Mouse (Mus musculus) gastrocnemius, adult 2 months (tissue): ENCODE results near the gene Dnttip2. TPM values are rescaled to one million over a fixed set of nuclear protein-coding genes. Genes with fewer than 3 reads are reported as not detected.

Experiments used
- DNase-seq: peaks from one replicate; pipeline ENCODE4 v3.0.0; 2022
- H3K27ac ChIP-seq: fragments of 200-600 bp; 2 replicates; pipeline ENCODE4 v1.8.1; 2022; ENCODE audit warnings: mild to moderate bottlenecking
- H3K4me3 ChIP-seq: fragments of 200-600 bp; 2 replicates; pipeline ENCODE4 v1.8.1; 2022; ENCODE audit warnings: mild to moderate bottlenecking, moderate library complexity
- CTCF ChIP-seq: fragments of 200-600 bp; IDR thresholded peaks from 2 replicates; pipeline ENCODE4 v1.8.1; 2022; ENCODE audit warnings: antibody characterized with exemption, mild to moderate bottlenecking, moderate library complexity
- intact Hi-C: fragments of 180-260 bp; cut with DNase I; formaldehyde crosslinking; loops from one replicate; pipeline ENCODE4 v1.15.1; 2025
- microRNA-seq: library from miRNA; unstranded; fragments of <30 nt; microRNA quantifications from one replicate; pipeline ENCODE4 v1.2.0, GENCODE M21; 2021
- total RNA-seq, 2 experiments: library from RNA; stranded (reverse); gene quantifications; 2 replicates each; pipeline ENCODE4 v1.2.3; 2021

The Dnttip2 gene
- total RNA-seq, 2 experiments from 2014 or later: 24.9 to 33.9 TPM

DNA sequence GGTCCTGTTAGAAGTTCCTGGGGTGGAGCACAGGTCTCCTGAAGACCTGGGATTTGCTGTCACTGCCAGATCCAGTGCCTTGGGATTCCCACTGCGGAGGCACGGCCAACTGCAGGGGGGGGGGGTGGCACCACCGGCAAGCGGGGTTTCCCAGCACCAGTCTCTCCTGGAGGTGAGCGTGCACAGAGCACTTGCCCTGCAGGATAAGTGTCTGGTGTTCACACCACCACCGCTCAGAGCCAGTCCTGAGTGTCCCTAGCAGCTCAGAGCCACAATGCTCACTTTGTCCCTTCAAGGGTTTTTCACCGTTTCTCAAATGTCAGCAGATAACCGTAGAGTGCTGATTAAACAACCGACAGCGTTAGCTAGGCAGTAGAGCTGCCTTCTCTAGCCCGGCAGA lies 42.4 kb downstream of the Dnttip2 start:
- no peak for DNase-seq
- Histone ChIP-seq H3K4me3 (peak overlapping the region; percentile 34), H3K27ac (no peak overlapping the region; the same call in 1 of the 2 replicates)
- intact Hi-C loops: no loop called here
- no peak for TF ChIP-seq CTCF

DNA sequence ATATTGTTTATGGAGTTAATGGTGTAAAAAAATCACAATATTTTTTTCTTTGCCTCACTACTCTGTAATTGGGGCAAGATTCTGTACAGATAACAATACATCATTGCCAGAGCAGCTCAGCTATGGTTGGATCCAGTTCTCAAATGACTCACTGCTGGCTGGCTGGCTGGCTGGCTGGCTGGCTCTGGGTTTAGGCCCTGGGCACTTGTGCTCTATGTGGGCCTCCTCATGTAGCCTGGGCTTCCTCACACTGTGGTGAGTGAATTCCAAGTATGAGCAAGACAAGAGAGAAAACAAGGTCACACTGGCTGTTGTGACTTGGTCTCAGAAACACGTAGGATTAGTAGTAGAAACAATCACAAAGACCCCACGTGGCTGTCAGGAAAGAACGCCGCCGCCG lies 43.2 kb downstream of the Dnttip2 start:
- intact Hi-C loops: no loop called here
- peak; percentile 64 for DNase-seq
- no peak overlapping the region for H3K4me3 ChIP-seq
- no peak for TF ChIP-seq CTCF
- no peak overlapping the region for H3K27ac ChIP-seq

DNA sequence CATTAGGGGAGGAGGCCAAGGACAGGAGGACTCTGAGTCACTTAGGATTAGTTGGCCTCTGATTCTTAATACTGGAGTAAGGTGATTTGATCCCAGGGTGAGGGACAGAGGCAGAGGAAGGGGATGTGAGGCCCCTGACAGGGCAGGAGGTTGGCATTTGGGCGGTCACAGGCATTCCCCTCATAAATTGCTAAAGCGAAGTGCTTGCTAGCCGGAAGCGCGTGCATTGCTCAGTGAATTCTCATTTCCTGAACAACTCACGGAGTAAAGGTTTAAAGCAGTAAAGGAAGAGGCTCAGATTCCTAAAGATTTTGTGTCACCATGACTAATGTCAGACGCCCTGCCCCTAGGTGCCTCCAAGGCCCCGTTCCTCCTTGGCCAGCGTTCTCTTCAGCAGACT lies 48.0 kb downstream of the Dnttip2 start:
- Histone ChIP-seq H3K4me3 (no peak overlapping the region), H3K27ac (no peak overlapping the region)
- no peak for DNase-seq
- intact Hi-C loops: no loop called here
- no peak for TF ChIP-seq CTCF

DNA sequence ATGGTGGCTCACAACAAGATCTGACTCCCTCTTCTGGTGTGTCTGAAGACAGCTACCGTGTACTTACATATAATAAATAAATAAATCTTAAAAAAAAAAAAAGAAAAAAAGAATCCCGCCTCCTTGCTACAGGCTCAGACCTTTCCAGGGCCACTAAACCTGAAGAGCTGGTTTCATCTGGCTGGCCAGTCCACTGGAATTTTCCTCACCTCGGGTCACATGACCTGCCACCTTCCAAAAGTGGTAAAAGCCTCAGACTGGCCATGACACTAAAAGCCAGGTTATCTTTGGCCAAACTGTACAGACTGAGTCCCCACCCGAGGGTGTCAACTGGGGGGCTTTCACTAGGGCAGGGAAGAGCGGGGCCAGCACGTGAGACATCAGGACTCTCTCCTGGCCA lies 49.7 kb downstream of the Dnttip2 start:
- no peak for TF ChIP-seq CTCF
- no peak for DNase-seq
- H3K27ac ChIP-seq: no peak overlapping the region
- no peak overlapping the region for H3K4me3 ChIP-seq
- intact Hi-C loops: no loop called here

DNA sequence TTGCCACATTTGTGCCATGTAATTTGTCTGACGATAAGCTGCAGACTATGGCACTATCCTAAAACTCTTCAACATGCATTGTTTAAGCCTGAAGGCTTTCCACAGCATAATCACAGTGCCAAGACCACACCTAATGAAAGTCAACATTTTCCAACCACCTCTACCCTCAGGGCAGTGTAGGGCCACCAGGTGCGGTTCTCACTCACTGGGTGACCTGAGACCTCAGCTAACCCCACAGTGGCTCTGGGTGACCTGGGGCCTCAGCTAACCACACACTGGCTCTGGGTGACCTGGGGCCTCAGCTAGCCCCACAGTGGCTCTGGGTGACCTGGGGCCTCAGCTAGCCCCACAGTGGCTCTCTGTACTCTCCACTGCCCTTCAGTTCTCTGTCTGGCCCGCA lies 50.3 kb downstream of the Dnttip2 start:
- Histone ChIP-seq H3K4me3 (no peak overlapping the region), H3K27ac (no peak overlapping the region)
- no peak for DNase-seq
- TF ChIP-seq CTCF: no peak
- intact Hi-C loops: no loop called here

DNA sequence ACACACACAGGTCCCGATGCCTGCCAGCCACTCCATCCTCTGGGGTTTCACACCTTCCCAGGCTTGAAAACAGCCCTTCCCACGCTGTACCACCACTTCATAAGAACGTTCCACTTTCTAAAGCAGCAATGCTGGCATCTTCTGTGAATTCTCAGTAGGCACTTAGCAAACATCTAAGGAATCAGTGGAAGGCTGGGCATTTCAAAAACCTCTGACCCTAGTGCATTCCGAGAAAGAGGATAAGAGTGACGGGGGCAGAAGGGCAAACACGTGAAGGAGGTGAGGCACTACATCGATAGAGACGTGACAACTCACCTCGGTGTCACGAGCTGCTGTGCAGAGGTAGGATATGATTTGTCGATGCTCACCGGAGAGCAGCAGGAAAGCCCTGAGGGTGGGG lies 56.3 kb downstream of the Dnttip2 start:
- no peak for TF ChIP-seq CTCF
- Histone ChIP-seq H3K4me3 (no peak overlapping the region), H3K27ac (no peak overlapping the region)
- intact Hi-C loops: no loop called here
- DNase-seq: no peak

DNA sequence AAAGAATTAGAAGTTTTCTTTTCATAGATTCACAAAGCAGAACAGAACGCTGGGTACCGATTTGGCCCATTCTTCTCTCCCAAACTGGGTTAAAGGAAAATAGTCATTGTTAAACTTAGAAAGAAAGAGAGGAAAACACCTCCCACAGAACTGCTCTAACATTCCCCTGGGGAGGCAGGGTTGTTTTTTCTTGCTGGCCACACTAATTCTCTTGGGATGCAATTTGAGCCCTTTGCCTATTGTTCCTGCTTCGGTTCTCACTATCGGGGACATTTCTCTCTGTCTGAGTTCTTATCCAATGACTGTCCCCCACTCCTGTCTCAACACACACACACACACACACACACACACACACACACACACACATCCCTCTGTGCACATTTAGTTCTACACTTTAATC lies 59.3 kb downstream of the Dnttip2 start:
- no peak overlapping the region for H3K4me3 ChIP-seq
- no peak for DNase-seq
- intact Hi-C loops: no loop called here
- TF ChIP-seq CTCF: no peak
- H3K27ac ChIP-seq: peak overlapping the region; percentile 62; the same call in 1 of the 2 replicates

DNA sequence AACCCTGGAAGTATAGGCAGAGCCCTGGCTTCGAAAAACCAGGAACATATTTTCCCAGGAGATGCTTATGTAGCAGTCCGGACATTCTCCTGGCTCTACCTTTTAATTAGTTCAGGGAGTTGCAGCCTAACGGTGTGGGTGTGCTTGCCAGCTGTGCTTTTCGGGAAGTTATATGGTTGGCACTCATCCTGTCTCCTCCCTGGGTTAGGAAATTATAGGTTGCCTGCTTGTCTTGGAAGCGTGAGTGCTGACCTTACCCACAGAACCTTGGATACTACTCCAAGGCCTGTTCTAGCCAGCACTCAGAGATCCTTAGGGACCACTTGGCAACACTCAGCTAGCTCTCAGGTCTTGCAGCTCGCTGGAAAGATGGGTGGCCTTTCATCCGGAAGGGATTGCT lies 59.7 kb downstream of the Dnttip2 start:
- H3K27ac ChIP-seq: peak overlapping the region; percentile 51
- intact Hi-C loops: no loop called here
- peak; percentile 33 for DNase-seq
- no peak for TF ChIP-seq CTCF
- H3K4me3 ChIP-seq: no peak overlapping the region

DNA sequence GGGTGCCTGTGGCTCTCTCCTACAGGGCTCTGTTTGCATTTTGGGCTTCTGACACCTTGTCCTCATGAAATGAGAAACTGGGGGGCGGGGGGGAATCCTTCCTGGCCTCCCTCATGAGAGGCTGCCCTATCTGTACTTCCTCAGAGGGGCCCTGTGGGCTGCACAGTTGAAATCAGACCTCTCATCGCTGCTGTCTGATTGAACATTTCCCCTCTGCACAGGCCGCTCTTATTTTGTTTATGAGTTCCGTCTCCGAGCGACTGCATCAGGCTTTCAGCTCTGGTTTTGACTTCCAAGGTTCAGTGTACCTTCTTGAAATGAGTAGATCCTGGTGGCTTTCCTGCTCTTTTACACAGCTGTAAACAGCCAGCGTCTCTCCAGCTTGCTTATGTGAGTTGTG lies 60.2 kb downstream of the Dnttip2 start:
- no peak for TF ChIP-seq CTCF
- intact Hi-C loops: no loop called here
- no peak for DNase-seq
- peak overlapping the region; percentile 51; the same call in 1 of the 2 replicates for H3K27ac ChIP-seq
- H3K4me3 ChIP-seq: no peak overlapping the region

Small RNAs within 50 kb of the gene (microRNA-seq; reads per million reads assigned to microRNA genes)
- gene Gm22903: not detected
- 5.8 reads per million for gene Mir760

Other genes starting within 250 kb of the Dnttip2 start
- gene Abca4, start 229.9 kb upstream of the Dnttip2 start, total RNA-seq: under 1 TPM; 0.79 to 0.95 TPM
- 10 to 100 TPM; 34.3 to 48.7 TPM for gene Gclm, start 28.8 kb upstream of the Dnttip2 start, total RNA-seq
- gene Bcar3, start 19.7 kb downstream of the Dnttip2 start, total RNA-seq: 1 to 10 TPM; 4.9 to 5.2 TPM